Mouse (Mus musculus) embryo, embryonic 9.5 days (tissue): ENCODE data around the gene Tnnt3.

Source experiments
- DNase-seq: peaks from one replicate; pipeline ENCODE4 v3.0.0-alpha.2; 2017; ENCODE audit errors: extremely low spot score

Tnnt3 gene

GRCm38 (mm10) chr7:142498575-142498974, at the start of gene Tnnt3:
Gene Tnnt3, plus strand, starts transcription at chr7:142498836.
- DNase-seq, result no peak

DNA sequence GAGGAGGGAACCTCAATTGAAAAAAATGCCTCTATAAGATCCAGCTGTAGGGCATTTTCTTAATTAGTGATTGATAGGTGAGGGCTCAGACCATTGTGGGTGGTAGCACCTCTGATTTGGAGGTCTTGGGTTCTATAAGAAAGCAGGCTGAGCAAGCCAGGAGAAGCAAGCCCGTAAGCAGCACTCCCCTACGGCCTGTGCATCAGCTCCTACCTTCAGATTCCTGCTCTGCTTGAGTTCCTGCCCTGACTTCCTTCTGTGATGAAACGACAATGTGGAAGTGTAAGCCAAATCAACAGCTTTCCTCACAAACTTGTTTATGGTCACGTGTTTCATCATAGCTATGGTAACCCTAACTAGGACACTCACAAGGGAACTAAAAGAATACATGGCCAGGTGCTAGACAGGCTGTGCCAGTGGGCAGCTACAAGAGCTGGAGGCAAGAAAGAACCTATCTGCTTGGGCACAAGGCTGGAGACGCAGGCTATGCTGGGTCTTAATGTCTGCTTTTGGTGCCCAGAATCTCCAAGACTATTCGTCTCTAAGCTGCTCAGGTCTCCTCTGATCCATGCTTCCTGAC, 49.5 kb upstream of the Tnnt3 start:
- DNase-seq, result no peak

GRCm38 (mm10) chr7:142454706-142455105, 43.9 kb upstream of the Tnnt3 start:
- no peak for DNase-seq

DNA sequence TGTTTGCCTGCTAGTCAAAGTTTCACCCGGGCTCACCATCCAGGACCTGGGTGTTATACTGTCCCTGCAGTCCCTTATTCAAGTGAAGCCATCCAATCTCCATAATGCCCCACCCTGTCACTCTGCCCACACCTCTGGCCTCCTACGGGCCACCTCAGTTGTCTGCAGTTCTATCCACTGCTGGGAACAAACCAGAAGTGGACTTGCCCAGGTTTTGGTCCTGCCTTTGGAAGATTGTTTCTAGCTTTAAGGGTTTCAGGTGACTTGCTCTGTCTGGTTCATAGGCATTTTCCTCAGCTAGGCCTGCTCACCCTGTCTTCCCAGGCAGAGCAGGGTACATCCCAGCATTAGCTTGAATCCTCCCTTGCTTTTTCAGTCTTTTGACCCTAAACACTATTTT, 43.4 kb upstream of the Tnnt3 start:
- no peak for DNase-seq

DNA sequence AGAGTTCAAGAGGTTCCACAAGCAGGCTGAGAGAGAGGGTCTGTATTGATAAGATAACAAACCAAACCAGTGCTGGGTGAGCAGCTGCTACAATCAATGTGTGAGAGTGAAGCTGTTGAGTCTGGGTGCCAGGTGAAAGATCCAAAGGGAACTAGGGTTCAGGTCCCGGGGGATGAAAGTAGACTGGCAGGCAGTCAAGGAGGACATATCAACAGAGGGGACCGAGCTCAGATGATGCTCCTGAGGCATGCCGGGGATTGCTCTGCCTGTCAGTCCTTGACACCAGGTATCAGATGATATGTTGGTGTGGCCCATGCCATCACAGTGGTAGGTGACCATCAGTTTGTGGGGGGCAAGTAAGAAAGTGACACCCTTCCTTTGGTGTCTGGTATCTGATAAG, 41.8 kb upstream of the Tnnt3 start:
- no peak for DNase-seq

GRCm38 (mm10) chr7:142457227-142457811, 41.3 kb upstream of the Tnnt3 start:
- no peak for DNase-seq

DNA sequence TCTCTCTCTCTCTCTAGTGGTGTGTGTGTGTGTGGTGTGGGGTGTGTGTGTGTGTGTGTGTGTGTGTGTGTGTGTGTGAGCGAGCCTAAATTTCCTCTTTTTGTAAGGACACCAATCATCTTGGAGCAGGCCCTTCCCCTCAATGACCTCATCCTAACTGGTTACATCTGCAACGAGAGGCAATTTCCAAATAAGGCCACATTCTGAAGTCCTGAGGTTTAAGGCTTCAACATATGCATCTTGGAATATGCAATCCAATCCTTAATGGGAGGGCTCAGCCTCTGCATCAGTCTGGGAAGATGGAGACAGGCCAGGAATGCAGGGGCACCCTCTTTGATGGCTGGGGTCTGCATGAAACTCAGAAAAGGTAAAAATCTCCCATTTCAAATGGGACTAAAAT, 40.6 kb upstream of the Tnnt3 start:
- DNase-seq, result peak; percentile 47

- DNase-seq, result no peak
These were observed 39.8 kb upstream of the Tnnt3 start for GRCm38 (mm10) chr7:142458676-142459298.

- DNase-seq, result no peak
These were observed 39.3 kb upstream of the Tnnt3 start for GRCm38 (mm10) chr7:142459299-142459691.

DNA sequence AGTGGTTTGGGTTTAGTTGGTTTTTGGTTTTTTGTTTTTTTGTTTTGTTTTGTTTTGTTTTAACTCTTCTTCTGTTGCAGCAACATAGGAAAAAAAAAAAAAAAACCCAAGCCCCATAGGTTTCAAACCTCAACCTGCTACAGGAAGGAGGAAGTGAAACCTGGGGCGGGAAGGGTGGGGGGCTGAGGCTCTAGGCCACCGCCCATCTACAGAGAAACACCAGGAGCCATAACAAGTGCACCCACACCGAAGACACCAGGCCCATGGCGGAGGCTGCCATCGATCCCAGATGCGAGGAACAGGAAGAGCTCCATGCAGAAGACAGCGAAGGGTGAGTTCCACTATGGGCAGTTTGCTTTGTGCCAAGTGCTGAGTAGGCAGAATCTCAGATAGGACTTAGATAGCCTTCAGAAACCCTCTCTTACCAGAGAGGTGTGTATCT, 38.0 kb upstream of the Tnnt3 start, which contains the start of gene Lsp1:
Gene Lsp1 (plus strand): TSS at position 174 of the 442 bp plus-strand sequence.
- no peak for DNase-seq

DNA sequence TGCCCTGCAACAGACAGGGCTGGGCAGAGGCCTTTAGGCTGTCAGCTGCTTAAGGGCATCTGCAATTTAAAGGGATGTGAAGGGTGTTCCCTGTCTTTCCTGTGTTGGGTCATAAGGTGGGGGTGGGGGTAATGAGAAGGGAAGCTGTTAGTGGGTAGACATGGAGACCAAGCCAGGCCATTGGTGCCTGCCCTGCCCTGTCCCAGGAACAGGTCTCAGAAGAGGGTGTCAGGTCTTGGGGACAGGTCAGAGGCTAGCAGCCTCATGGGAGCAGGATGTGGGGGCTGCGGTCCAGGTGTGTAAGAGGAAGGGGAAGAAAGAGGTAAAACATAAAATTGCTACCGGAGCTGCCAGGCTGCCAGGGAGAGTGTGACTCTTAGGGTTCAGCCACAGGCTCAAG, 37.2 kb upstream of the Tnnt3 start:
- DNase-seq, result no peak

GRCm38 (mm10) chr7:142462190-142462589, 36.4 kb upstream of the Tnnt3 start:
- DNase-seq, result no peak

DNA sequence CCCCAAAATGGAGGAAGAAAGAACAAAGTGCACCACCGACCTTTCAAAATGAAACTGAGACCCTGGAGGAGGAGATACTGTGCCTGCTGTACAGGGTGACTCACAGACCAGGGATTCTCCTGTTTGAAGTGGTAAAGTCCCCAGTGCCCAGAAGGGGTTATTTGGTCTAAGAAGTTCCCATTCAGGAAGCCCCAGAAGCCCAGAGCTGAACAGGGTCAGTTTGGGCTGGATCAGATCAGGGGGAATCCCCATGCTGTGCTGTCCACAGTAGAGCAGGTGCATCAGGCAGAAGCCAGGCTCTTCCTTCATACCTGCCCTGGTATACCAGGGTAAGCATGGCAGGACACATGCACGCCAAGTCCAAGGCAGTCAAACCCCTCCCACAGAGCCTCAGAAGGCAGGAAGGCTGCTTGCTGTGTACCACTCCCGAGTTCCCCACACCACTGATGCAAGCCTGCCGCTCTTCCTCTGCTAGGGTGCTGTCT, 36.0 kb upstream of the Tnnt3 start:
- no peak for DNase-seq

DNA sequence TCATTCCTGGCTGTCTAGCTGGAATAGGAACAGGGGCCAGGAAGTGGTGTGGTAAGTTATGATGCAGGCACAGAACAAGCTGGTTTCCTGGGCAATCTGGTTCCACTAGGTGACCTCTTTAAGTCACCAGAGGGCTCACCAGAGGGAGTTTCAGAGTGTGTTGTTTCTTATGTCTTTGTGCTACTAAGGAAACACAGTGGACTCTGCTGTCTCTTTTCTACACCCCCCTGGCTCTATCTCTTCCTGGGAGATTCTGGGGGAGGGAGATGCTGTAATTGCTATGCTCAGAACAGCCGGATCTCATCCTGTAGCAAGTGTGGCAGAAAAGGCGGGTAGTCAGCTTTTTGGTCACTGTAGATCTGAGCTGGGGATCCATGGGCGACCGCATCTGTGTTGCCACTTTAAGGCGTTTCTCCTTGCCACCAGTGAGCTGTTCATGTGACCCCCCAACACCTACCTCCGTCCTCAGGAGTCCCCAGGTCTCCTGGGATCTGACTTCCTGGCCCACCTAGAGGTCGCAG, 28.4 kb upstream of the Tnnt3 start:
- DNase-seq, result no peak

GRCm38 (mm10) chr7:142470808-142471413, 27.7 kb upstream of the Tnnt3 start:
- peak; percentile 78 for DNase-seq

DNA sequence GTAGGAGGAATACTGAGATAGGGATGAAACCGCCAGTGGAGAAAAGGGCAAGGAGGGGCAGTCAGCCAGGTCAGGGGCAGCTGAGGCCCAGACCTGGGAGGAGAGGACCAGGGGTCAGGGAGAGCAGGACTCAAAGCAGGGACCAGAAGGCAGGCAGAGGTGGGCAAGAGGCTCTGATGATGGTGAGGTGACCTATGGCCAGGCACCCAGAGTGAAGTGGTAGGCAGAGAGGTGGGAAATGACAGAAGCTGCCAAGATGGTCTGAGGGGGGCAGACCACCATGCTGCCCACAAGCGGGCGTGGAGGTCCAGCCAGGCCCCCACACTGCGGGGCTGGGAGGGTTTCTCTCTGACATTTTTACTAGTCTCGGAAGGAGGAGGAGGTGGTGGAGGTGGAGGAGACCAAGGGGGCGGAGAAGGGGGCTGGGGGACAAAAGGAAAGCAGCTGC, 27.2 kb upstream of the Tnnt3 start:
- peak; percentile 52 for DNase-seq

DNA sequence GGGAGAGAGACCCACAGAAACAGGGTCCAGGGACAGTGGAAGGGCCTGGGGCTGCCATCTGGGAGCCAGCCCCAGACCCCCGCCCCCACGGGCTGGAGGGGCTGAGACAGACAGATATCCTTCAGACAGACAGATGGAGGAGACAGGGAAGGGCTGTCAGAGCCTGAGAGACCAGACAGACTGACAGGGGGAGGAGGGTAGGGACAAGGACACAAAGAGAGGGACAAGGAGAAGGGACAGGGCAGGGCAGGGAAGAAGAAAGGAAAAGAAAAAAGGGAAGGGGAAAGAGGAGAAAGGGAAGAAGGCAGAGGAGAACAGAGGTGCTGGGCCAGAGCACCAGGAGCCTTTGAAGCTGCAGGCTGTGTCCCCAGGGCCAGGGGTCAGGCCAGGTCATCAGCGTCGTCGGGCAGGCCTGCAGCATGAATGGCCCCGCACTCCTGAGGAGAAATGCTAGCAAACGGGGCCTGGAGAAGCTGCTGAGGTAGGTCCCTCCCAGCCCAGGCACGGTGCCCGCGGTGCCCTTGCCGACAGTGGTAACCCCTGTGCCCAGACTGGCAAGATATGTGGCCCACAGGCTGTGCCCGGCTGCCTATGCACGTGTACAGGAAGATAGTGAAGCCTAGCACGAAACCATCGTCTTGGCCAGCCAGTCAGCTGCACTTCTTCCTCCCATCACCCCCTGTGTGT, 26.6 kb upstream of the Tnnt3 start:
- DNase-seq, result peak; percentile 53

- DNase-seq, result no peak
These were observed 25.7 kb upstream of the Tnnt3 start for GRCm38 (mm10) chr7:142472936-142473335.

GRCm38 (mm10) chr7:142473476-142473875, 25.2 kb upstream of the Tnnt3 start:
- no peak for DNase-seq

GRCm38 (mm10) chr7:142474799-142475198, 23.8 kb upstream of the Tnnt3 start:
- no peak for DNase-seq

GRCm38 (mm10) chr7:142475641-142476040, 23.0 kb upstream of the Tnnt3 start:
- no peak for DNase-seq

DNA sequence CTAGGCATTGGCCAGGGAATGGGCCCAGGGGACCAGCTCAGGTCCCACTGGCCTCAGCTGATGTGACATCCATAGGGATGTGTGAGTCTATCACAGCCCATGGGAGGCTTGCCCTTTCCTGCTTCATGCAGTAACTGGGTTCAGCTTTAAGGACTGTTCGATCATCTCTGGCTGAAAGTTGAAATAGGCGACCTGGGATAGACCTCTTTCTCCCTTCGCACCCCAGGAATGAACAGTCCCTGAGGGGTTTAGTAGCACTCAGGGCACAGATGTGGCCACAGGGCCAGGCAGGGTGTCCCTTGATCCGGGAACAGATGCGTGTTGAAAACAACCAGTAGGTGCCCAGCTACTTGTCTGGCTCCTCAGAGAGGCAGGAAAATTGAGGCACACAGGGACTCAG, 22.4 kb upstream of the Tnnt3 start:
- no peak for DNase-seq
